Mouse (Mus musculus): Measurements from ENCODE around the gene Gm49601. TPM values are rescaled to one million over a fixed set of nuclear protein-coding genes. Genes with fewer than 3 reads are reported as not detected.

The Gm49601 gene
- total and polyA plus RNA-seq, 3 experiments, result 1.4 TPM; not detected in 2

DNA sequence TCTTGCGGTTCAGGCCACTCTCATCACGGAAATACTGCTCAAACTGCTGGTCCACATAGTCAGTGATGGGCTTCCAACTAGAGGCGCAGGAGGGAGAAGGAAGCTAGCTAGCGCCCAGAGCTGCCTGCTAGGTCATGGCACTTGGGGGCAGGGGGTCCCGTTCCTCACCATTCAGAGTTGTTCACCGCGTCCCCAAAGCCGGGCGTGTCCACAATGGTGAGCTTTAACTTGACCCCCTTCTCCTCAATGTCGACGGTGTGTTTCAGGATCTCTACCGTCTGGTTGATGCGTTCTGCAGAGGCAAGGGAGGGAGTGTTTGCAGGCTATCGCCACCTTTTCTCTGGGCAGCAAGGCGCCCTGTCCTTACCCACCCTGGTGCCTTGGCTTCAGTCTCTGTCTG, 1.6 kb downstream of the Gm49601 start:
- TF ChIP-seq SIN3A (IDR thresholded peaks at IDR 0.05; ENCODE audit: low read length) (no peak), ZNF384 (IDR thresholded peaks at IDR 0.05; ENCODE audit: low read depth, low read length) (no peak), RCOR1 (conservative IDR thresholded peaks at IDR 0.05; ENCODE audit: low read depth, low read length) (no peak), UBTF (IDR thresholded peaks at IDR 0.05; ENCODE audit: low read depth, low read length) (no peak), JUN (IDR thresholded peaks at IDR 0.05; ENCODE audit: insufficient read depth, low read depth, low read length) (no peak), ETS1 (conservative IDR thresholded peaks at IDR 0.05; ENCODE audit: low read depth, low read length) (no peak), MEF2A (IDR thresholded peaks at IDR 0.05; ENCODE audit: borderline replicate concordance, low read depth, low read length) (no peak), GABPA (IDR thresholded peaks at IDR 0.05; ENCODE audit: insufficient replicate concordance, low read depth, low read length) (no peak), MAFK (IDR thresholded peaks at IDR 0.05; ENCODE audit: insufficient replicate concordance, low read length) (no peak), SMC3 (IDR thresholded peaks at IDR 0.05; ENCODE audit: low read depth, low read length) (no peak), ZC3H11A (IDR thresholded peaks at IDR 0.05; ENCODE audit: low read depth, low read length) (no peak), POLR2AphosphoS2 (IDR thresholded peaks at IDR 0.05; ENCODE audit: low read depth, low read length) (no peak), POLR2A (IDR thresholded peaks at IDR 0.05; ENCODE audit: low read depth, low read length) (no peak), MXI1 (IDR thresholded peaks at IDR 0.05; ENCODE audit: low read depth, low read length) (no peak), HCFC1 (IDR thresholded peaks at IDR 0.05; ENCODE audit: low read depth, low read length) (no peak), ZKSCAN1 (IDR thresholded peaks at IDR 0.05; ENCODE audit: borderline replicate concordance, low read depth, low read length) (no peak), TCF12 (IDR thresholded peaks at IDR 0.05; ENCODE audit: low read depth, low read length) (no peak), CHD1 (IDR thresholded peaks at IDR 0.05; ENCODE audit: low read depth, low read length) (no peak), E2F4 (IDR thresholded peaks at IDR 0.05; ENCODE audit: insufficient replicate concordance, low read depth, low read length) (no peak), ZMIZ1 (IDR thresholded peaks at IDR 0.05; ENCODE audit: low read depth, low read length) (no peak)
- in situ Hi-C loops (cut with MboI; ENCODE audit: low pct_ligation_motif_present, low pct_unique_long_range_greater_than_20kb, low sequenced_read_pairs) (loop anchor here (5.0 kb wide), 1 partner anchor 272 kb away; no protein-coding TSS in a partner anchor), dilution Hi-C loops (cut with MboI; ENCODE audit: extremely low pct_ligation_motif_present, extremely low pct_unique_long_range_greater_than_20kb, low sequenced_read_pairs) (no loop called here)
- no peak overlapping the region for H3K4me3 ChIP-seq (replicated peaks in 1 of 3; ENCODE audit: low read depth in 2 of 3, low read length in 2 of 3, poor library complexity in 1 of 3)
- H3K4me1 ChIP-seq (ENCODE audit: control insufficient read depth in 1 of 2, insufficient read depth in 2 of 2), result peaks cover 5 to 28% of the 10 kb centered on the region in 2 experiments; a peak in 3 of 4 replicates
- peaks cover 11% of the 10 kb centered on the region for H3K9me3 ChIP-seq (replicated peaks; ENCODE audit: low read length)
- H3K27ac ChIP-seq (ENCODE audit: insufficient read depth, low read depth), result no peak overlapping the region
- H3K79me2 ChIP-seq (replicated peaks; ENCODE audit: control insufficient read depth, extremely low read depth, insufficient read depth, poor library complexity, severe bottlenecking), result no peaks in the 10 kb centered on the region
- peaks cover 87% of the 10 kb centered on the region for H3K27me3 ChIP-seq (replicated peaks)
- no peak overlapping the region for H3K4me2 ChIP-seq (ENCODE audit: insufficient read depth, low read depth, poor library complexity, severe bottlenecking)
- DNase-seq (ENCODE audit: extremely low read depth), result no peak
- no peak overlapping the region for H3K9ac ChIP-seq (ENCODE audit: insufficient read depth, low read depth)
- H3K36me3 ChIP-seq (replicated peaks in 1 of 2; ENCODE audit: control insufficient read depth in 1 of 2, insufficient read depth in 1 of 2, low read length in 1 of 2), result no peaks in the 10 kb centered on the region

All from CH12.LX (cell line).